Mouse (Mus musculus) cortical plate, adult 2 months (tissue): ENCODE measurements around the gene Fcho1. TPM values are rescaled to one million over a fixed set of nuclear protein-coding genes. Genes with fewer than 3 reads are reported as not detected.

Experiments
- H3K27ac ChIP-seq: fragments of 200-500 bp; 2 replicates; pipeline ENCODE4 v1.5.1; 2012; ENCODE audit warnings: low read length, control low read depth, inconsistent platforms; ENCODE audit not compliant: insufficient read depth
- H3K4me1 ChIP-seq: fragments of 200-500 bp; 2 replicates; pipeline ENCODE4 v1.6.1; 2011; ENCODE audit warnings: low read length; ENCODE audit not compliant: control insufficient read depth, insufficient read depth
- H3K4me3 ChIP-seq: fragments of 200-500 bp; 2 replicates; pipeline ENCODE4 v1.5.1; 2011; ENCODE audit warnings: mild to moderate bottlenecking, low read length, control low read depth; ENCODE audit not compliant: insufficient read depth
- CTCF ChIP-seq: fragments of 200-500 bp; IDR thresholded peaks from 2 replicates; pipeline ENCODE4 v1.5.1; 2011; ENCODE audit warnings: mild to moderate bottlenecking, control low read depth, low read length; ENCODE audit not compliant: insufficient read depth; ENCODE audit errors: extremely low read depth
- POLR2A ChIP-seq: fragments of 200-500 bp; IDR thresholded peaks from 2 replicates; pipeline ENCODE4 v1.6.1; 2011; ENCODE audit warnings: mild to moderate bottlenecking, low read length, control low read depth; ENCODE audit not compliant: insufficient read depth; ENCODE audit errors: extremely low read depth
- polyA plus RNA-seq: library from polyadenylated mRNA; depleted of rRNA; stranded (reverse); fragments of >200 nt; gene quantifications from 2 replicates; pipeline ENCODE4 v1.2.3, GENCODE M21; 2012

Fcho1 gene
- polyA plus RNA-seq, 1 experiment = 218 TPM

GRCm38 (mm10) chr8:71684701-71685100 lies 40.8 kb downstream of the Fcho1 start:
- TF ChIP-seq CTCF (no peak), POLR2A (no peak)
- Histone ChIP-seq H3K27ac (no peak overlapping the region), H3K4me1 (no peaks in the 10 kb centered on the region; the same call in 1 of the 2 replicates), H3K4me3 (no peak overlapping the region)

DNA sequence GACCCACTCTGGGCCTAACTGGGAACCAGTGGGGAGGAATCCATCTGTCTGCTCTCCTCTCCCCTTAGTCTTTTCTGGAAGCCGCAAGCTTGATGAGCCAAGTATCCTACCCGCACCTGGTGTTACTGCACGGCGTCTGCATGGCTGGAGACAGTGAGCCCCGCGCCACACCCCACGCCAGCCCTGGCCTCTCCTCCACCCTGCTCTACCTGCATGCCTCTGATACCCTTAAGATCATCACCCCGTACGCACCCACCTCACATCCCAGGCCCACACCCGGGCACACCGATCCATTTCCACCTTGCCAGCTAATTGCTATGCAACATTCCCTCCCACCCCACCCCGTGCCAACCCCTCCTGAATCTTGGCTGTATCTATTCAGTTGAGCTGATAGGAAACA lies 42.7 kb downstream of the Fcho1 start:
- TF ChIP-seq CTCF (no peak), POLR2A (no peak)
- Histone ChIP-seq H3K4me3 (no peak overlapping the region), H3K27ac (no peak overlapping the region), H3K4me1 (no peaks in the 10 kb centered on the region; the same call in 1 of the 2 replicates)

- TF ChIP-seq CTCF = no peak
- no peak for TF ChIP-seq POLR2A
- H3K27ac ChIP-seq = no peak overlapping the region
- no peaks in the 10 kb centered on the region; the same call in 1 of the 2 replicates for H3K4me1 ChIP-seq
- no peak overlapping the region for H3K4me3 ChIP-seq
Observed at GRCm38 (mm10) chr8:71681369-71681915, 44.1 kb downstream of the Fcho1 start.

GRCm38 (mm10) chr8:71680471-71680870 lies 45.0 kb downstream of the Fcho1 start:
- Histone ChIP-seq H3K4me1 (0 out of 2 replicates have a peak, but pooled peaks cover 2% of the 10 kb centered on the region), H3K27ac (no peak overlapping the region), H3K4me3 (no peak overlapping the region)
- TF ChIP-seq CTCF = no peak
- no peak for TF ChIP-seq POLR2A

DNA sequence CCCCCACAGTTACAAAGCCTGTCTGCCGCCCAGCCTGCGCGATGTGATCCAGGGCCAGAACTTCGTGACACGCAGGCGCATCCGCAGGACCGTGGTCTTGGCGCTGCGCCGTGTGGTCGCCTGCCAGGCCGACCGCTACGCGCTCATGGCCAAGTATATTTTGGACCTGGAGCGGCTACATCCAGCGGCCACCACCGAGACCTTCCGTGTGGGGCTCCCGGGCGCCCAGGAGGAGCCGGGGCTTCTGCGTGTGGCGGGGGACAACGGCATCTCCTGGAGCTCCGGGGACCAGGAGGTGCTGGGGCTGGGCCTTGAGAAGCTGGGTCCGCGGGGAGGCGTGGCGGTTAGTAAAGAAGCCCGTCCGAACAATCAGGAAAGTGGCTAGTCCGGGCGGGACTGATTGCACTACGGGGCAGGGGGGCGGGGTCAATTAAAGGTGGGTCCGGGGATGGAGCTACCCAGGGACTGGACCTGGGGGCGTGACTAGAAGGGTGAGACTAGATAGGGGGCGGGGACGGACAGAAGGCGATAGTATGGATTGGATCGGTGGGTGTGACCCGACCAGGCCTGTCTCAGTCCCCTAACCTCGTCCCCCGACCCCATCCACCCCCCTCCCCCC lies 45.9 kb downstream of the Fcho1 start:
- no peak for TF ChIP-seq POLR2A
- TF ChIP-seq CTCF = no peak
- Histone ChIP-seq H3K4me1 (0 out of 2 replicates have a peak, but pooled peaks cover 3% of the 10 kb centered on the region), H3K4me3 (no peak overlapping the region), H3K27ac (no peak overlapping the region)

GRCm38 (mm10) chr8:71679116-71679515 lies 46.4 kb downstream of the Fcho1 start:
- H3K4me1 ChIP-seq = 0 out of 2 replicates have a peak, but pooled peaks cover 3% of the 10 kb centered on the region
- no peak overlapping the region for H3K27ac ChIP-seq
- TF ChIP-seq POLR2A (no peak), CTCF (no peak)
- no peak overlapping the region for H3K4me3 ChIP-seq

DNA sequence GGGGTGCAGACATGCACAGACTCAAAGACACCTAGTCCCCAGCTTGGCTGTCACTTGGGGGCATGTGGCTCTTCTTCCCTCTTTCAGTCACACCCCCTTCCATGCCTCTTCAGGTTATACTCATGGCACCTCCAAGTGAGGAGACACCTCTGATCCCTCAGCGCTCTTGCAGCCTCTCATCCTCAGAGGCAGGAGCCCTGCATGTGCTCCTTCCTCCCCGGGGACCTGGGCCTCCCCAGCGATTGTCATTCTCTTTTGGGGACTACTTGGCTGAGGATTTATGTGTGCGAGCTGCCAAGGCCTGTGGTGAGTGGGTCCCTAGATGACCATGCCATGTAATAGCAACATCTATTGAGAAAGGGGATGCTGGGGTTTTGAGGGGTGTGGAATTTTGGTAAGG lies 47.3 kb downstream of the Fcho1 start:
- TF ChIP-seq CTCF (no peak), POLR2A (no peak)

GRCm38 (mm10) chr8:71677555-71677954 lies 48.0 kb downstream of the Fcho1 start:
- no peak for TF ChIP-seq CTCF
- TF ChIP-seq POLR2A = no peak

More for the DNA sequence above, 47.3 kb downstream of the Fcho1 start:
- 0 out of 2 replicates have a peak, but pooled peaks cover 3% of the 10 kb centered on the region for H3K4me1 ChIP-seq
- no peak overlapping the region for H3K4me3 ChIP-seq
- H3K27ac ChIP-seq = no peak overlapping the region

GRCm38 (mm10) chr8:71676803-71677202 lies 48.7 kb downstream of the Fcho1 start:
- Histone ChIP-seq H3K27ac (no peak overlapping the region), H3K4me1 (peaks cover 4% of the 10 kb centered on the region; the same call in 1 of the 2 replicates), H3K4me3 (peak overlapping the region; percentile 67; the same call in 1 of the 2 replicates)
- TF ChIP-seq POLR2A (no peak), CTCF (no peak)

More at GRCm38 (mm10) chr8:71677555-71677954, 48.0 kb downstream of the Fcho1 start:
- Histone ChIP-seq H3K27ac (no peak overlapping the region), H3K4me3 (no peak overlapping the region), H3K4me1 (0 out of 2 replicates have a peak, but pooled peaks cover 4% of the 10 kb centered on the region)
